Mouse (Mus musculus): ENCODE measurements around the gene Ep300.

Gene Ep300

DNA sequence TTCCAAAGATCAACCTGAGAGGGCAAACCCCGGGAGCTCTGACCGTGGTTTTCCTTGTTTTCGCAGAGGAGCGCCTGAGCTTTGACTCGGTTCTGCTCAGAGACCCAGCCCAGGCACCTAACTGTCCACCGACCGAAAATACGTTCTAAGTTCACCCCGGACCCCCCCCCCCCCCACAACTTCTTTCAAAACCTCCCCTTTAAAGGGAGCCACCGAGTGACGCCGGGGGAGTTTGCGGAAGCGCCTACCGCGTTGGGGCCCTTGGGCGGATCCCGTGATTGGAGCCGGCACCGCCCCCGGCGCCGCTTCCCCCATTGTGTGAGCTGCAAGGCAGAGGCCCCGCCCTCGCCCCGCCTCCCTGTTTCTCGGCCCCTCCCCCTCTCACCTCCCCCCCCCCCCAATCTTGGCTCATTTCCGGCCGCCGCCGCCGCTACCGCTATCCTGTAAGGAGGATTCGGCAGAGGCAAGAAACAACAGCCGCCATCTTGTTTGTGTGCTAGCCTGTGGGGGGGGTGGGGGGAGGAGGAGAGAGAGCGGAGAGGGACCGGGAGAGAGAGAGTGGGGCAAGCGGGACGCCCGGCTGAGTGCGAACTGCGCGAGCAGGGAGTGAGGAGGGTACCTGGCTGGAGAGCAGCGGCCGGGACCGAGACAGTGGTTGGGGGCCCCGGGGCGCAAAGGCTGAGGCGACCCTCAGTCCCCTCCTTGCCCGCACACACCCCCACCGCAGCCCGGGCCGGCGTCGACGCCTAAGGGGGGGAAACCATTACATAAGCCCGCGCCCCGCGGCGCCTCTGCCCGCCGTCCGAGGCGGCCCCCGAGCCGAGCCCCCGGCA, at the start of gene Ep300:
Gene Ep300, plus strand, starts transcription at position 439 of the 833 bp plus-strand sequence.
- DNase-seq, result peak; percentile 98

DNA sequence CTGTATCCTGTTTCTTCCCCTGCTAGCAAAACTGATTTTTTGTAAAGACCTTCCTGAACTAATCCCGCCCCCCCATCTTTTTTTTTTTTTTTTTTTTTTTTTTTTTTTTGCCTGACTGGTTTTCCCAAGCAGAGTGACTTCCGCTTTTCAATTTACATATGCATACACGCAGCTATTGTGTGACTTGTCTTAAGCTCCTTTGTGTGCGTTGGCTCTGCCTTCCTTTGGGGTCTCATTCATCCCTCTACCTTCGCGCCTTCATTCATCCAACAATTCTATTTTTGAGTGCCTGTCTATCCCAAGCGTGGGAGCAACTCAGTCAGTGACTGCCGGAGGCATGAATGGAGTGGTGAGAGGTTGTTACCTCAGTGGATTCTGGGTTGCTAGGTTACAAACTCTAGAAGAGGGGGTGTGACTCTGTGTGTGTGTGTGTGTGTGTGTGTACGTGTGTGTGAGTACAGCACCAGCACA, 49.2 kb upstream of the Ep300 start:
- DNase-seq, result no peak

DNA sequence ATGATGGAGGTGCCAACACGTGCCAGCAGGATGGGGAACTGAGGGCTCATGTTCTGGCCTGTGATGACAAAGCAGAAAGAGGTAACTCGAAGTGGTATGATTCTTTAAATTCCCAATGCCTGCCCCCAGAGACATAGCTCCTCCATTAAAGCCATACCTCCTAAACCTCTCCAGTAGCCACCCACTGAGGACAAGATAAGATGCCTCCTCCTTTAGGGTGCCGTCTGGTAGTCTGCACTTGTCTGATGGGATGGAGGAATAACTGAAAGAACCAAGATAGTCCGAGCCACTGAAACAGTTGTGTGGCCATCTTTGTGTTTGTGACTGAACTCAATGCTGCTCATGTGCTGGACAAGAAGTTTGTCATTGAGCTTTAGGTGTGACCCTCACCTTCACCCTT, 47.0 kb upstream of the Ep300 start:
- DNase-seq, result no peak

DNA sequence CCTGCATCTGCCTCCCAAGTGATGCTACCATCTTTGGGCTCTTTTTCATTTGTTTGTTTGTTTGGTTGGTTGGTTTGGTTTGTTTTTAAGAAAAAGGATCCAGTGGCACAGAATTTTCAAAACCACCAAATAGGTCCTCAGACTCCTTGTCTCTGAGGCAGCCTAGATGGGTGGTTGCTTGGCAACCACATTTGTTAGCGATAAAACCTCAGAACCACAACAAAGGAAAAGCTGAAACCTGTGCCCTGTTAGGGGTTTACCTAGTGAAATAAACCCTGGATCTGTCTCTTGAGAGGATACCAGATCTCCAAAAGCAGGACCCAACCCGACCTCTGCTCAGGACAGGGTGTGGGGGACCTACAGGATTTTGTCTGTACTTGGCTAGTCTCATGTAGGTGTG, 45.6 kb upstream of the Ep300 start:
- DNase-seq, result no peak

DNA sequence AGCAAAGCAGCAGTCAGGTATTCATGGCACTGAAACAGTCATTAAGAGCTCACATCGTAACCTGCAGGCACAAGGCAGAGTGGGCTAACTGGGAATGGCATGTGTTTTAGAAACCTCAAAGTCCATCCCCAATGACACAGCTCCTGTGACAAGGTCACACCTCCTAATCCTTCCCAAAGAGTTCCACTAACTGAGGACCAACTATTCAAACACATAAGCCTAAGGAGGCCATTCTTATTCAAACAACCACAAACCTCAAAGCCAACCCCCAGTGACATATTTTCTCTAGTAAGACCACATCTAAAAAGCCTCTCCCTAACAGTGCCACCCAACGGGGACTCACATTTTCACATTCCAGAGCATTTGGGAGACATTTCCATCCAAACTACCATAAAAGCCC, 40.2 kb upstream of the Ep300 start:
- no peak for DNase-seq

DNA sequence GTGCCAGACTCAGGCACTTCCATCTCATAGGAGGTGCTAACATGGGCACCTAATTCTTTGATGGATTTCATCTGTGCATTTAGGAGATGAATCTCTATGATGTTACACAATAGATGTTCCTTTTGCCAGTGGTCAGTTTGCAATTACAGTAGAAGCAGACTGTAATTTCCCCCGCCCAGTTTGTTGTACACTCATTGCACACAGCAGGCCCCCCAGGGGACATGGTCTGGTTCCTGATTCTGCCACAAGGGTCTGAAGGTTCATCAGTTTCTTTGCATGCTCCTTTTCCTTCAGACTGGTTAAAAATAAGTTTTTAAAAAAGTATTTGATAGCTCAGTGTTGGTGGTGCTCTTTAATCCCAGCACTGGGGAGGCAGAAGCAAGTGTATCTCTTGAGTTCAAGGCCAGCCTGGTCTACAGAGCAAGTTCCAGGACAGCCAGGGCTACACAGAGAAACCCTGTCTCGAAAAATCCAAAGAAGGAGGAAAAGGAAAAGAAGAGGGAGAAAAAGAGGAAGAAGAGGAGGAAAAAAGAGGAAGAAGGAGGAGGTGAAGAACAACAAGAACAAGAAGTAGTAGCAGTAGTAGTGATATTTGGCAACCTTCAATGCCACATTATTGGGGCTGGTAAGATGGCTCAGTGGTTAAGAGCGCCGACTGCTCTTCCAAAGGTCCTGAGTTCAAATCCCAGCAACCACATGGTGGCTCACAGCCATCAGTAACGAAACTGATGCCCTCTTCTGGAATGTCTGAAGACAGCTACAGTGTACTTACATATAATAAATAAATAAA, 39.6 kb upstream of the Ep300 start:
- no peak for DNase-seq

DNA sequence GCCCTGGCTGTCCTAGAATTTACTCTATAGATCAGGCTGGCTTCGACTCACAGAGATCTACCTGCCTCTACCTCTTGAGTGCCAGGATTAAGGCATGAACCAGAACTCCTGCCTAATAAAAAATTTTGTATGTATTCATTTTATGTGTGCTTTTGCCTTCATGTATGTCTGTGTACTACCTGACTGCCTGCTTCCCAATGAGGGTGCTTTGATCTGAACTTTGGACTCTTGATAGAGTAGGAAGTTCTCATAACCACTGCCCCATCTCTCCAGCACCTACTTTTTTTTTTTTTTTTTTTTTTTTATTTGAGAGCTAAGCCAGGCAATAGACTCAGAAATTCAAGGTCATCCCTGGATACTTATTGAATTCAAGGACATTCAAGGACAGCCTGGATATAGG, 31.7 kb upstream of the Ep300 start:
- DNase-seq, result no peak

DNA sequence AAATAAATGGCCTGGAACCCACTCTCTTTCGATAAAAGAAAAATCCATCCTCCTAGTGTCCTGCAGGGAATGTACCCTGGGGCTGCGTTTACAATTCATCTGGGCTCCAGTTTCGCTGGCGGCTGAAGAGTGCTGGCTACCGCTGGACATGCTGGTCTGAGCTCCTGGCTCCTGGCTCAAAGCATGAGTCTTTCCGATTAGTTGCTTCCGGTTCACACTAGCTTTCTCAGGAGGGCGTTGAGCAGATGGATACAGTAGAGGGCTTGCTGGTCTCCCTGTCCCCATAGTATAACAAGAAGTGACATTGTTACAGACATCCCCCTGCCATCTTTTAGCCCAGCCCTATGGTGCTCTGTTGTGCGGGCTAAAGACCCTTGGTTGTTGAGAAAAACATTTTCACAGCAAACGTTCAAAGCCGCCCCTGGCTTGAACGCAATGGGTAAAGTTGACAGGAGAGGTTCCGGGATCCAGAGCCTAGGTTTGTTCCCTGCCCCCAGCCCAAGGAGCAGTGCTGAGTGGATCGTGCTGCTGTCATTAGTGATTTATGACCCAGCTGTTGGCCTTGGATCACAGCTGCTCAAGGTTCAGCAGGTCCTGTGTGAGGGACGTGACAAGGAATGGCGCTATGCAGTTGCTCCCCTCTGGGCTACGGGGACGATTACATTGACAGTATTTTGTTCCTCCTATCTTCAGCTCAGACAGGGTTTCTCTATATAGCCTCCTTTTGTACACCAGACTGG, 30.4 kb upstream of the Ep300 start:
- DNase-seq, result no peak

DNA sequence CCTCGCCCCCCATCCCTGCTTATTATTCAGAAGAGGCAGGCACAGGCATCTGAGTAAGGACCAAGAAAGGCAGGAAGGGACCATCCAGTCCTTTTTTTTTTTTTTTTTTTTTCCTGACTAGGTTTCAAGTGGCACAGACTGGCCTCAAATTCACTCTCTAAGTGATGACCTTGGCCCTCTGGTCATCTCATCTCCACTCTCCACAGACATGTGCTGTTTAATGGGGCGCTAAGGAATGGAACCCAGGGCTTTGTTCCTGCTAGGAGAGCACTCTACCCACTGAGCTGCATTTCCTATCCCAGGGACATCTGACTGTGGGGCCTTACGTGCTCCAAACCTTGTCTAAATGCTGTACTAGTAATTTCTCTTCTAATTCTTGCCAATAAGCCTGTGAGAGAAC, 29.2 kb upstream of the Ep300 start:
- no peak for DNase-seq

DNA sequence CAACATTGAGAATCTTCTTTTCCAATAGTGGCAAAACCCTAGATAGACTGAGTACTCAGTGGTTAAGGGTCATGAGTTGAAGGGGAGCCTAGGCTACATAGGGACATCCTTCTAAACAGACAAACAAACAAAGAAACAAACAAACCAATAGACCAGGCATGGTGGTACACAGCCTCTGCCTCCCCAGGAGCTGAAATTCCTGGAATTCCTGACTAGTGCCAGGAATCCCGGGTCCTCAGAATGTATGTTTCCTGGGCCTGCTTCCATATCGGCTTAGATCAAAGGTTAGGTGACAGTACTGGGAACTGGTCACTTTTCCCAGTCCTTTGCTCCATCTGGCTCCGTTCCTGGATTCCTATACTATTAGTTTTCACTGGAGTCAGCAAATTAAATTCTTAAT, 23.6 kb upstream of the Ep300 start:
- no peak for DNase-seq

DNA sequence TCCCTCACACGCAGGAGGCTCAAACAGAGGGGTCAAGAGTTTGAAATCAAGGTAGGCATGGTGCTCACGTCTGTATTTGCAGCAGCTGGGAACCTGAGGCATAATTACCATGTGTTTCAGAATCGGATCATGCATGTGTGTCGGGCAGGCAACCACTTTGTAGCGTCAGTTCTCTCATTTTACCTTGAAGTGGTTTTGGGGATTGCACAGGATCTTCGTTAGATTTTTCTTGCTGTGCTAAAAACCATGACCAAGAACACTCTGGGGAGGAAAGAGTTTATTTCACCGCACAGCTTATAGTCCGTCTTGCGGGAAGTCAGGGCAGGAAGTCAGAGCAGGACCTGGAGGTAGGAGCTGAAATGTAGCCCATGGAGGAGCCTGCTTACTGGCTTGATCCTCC, 23.2 kb upstream of the Ep300 start:
- no peak for DNase-seq

DNA sequence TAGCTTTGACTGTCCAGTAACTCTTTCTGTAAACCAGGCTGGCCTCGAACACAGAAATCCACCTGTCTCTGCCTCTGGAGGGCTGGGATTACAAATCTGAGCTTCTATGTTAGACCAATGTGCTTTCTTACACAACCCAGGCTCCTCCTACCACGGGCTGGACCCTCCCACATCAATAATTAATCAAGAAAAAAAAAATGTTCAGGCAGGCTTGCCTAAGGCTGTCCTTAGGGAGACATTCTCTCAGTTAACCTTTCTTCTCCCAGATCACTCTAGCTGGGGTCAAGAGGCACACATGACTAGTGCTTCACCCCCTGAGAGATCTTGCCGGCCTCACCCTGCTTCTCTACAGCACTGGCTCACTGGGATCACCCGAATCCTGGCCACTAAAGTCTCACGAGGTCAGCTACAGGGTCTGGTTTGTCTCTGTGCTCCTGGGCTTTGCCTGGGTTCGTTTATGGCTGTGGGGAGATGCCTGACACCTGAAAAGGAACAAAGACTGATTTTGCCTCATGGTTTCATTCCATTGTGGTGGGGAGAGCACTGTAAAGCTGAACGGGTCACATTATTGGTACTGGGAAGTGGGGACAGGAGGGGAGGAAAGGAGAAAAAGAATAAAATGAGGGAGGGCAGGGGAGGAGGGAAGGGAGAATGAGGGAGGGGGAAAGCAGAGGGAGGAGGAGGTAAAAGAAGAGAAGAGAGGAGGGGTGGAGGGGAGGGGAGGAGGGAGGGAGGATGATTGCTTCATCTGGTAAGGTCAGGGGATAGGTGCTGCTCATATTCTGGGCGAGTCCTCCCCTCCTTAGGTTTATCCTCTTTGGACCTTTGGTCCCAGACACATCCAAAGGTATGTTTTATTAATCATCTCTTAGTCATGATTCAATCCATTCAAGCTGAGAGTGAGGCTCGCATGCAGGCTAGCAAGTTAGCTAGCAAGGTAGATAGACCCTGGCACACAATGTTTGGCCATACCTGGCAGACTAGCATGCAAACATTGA, 22.4 kb upstream of the Ep300 start:
- no peak for DNase-seq

DNA sequence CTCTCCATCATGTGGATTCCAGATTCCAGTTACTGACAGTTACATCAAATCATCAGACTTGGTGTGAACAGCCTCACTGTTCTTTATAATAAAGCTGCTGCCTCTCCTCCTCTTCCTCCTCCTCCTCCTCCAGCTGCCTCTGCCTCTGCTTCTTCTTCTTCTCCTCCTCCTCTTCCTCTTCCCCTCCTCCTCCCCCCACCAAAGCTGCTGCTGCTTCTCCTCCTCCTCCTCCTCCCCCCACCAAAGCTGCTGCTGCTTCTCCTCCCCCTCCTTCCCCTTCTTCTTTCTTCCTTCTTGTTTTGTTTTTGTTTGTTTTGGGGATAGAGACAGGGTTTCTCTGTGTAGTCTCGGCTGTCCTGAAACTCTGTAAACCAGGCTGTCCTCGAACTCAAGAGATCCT, 17.1 kb upstream of the Ep300 start:
- DNase-seq, result no peak

DNA sequence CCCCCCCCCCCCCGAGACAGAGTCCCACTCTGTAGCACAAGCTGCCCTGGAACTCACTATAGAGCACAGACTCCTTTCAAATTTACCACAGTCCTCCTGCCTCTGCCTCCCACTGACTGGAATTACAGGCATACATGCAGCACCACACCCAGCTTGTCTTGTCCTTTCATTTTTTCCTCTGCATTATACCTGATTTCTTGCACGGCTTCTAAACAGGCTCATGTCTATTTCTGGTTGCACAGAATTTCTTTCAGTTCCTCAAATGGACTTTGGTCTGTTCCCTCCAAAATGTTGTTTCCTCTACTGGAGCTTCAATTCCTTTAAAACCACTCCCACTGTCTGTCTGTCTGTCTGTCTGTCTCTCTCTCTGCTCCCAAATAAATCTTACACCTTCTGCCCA, 16.6 kb upstream of the Ep300 start:
- no peak for DNase-seq

DNA sequence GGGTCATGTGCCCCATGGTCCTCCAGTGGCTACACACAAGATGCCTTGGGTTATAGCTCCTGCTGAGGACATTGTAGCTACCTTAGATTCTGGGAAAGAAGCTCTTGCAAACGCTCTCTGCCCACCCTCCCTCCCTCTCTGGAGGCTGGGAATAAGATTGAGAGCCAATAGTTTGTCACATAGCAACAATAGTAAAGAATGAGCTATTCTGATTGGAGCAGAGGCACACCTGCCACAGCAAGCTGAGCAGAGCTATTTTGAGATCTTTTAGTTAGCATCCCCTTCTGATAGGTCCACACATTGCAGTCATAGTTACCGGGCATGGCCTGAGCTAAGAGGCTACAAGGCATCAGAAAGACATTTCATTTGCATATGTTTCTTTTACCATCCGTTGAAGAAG, 8.2 kb upstream of the Ep300 start:
- no peak for DNase-seq

DNA sequence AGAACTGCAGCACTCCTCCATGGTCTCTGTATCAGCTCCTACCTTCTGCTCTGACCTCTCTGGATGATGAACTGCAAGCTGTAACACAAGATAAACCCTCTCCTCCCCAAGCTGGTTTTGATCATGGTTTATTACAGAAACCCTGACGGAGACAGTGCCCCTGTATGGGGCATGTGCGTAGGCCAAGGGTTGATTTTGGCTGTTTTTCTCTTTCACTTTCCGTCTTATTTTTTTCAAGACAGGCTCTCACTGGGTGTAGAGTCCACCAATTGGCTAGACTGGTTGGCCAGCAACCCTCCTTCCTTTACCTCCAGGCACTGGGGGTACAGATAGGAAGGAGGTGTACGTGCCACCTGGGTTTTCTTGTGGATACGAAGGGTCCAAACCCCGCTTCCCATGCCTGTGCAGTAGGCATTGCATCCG, 7.4 kb upstream of the Ep300 start:
- DNase-seq, result peak; percentile 36

DNA sequence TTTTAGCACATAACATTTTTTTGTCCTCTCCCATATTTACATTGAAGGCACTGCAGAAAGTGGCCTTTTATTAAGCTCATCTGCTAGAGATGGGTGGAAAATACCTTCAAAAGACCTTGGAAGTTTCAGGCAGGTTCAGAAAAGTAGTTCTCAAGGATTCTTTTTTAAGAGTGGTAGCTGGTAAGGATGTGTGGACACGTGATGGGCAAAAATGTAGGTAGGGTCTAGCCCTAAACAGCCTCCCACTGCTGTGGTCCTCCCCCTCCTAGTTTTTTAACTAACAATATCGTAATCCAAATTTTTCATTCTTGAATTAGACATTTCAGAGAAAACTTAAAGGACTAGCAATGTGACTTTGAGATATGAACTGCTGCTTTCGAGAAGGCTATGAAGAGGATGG, 685 bp upstream of the Ep300 start:
- no peak for DNase-seq

DNA sequence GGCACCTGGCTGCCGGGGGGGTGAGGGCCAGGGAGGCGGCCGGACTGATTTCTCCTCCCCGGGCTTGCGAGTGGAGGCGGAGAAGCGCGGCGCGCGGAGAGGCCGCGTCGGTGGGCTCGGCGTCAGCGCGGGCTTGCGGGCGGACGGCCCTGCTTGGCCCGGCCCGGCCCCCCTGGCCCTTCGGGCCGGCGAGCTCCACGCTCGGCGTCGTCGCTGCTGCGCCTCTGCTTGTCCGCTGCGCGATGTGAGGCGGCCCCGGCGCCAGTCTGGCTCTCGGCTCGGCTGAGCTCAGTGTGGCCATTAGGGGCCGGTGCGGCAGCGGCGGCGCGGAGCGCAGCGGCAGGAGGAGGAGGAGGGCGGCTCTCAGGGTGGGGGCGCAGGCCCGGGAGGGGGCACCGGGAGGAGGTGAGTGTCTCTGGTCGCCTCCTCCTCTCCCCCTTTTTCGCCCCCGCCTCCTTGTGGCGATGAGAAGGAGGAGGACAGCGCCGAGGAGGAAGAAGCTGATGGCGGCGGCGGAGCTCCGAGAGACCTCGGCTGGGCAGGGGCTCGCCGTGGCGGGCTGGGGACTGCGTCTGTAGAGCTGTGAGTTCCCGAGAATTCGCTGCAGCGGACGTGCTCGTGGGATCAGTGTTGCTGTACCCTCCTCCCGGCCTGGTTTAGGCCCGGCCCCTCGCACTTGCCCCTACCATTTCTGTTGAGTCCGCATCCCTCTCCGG, 753 bp downstream of the Ep300 start:
- peak; percentile 89 for DNase-seq

DNA sequence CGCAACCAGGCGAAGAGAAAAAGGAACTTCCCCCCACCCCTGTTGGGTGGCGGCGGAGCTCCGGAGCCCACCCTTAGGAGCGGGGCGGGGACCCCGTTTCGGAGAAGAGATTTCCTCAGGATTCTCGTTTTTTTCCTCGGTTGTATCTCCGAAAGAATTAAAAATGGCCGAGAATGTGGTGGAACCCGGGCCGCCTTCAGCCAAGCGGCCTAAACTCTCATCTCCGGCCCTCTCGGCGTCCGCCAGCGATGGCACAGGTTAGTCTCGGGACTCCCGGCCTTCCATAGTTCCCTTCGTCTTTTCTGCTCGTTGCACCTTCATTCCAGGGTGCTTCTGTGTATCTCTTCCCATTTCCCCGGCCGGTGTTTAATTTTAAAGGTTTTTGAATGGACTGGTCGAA, 1.3 kb downstream of the Ep300 start:
- no peak for DNase-seq

DNA sequence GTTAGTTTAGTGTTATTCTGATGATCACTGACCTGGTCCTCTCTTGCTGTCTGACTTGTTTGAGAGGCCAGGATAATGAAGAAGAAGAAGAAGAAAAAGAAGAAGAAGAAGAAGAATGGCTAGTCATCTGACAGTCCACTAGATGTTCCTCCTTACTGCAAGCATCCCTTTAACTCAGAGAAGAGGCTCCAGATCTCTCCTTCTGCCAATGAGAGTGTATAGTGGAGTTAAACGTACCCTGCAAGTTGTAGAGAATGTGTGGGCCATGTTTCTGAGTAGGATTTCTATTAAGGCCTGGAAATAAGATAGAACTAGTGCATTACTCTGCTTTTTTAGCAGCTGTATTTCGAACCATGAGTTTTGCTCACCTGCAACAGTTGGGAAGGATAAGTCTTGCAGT, 2.5 kb downstream of the Ep300 start:
- DNase-seq, result no peak

DNA sequence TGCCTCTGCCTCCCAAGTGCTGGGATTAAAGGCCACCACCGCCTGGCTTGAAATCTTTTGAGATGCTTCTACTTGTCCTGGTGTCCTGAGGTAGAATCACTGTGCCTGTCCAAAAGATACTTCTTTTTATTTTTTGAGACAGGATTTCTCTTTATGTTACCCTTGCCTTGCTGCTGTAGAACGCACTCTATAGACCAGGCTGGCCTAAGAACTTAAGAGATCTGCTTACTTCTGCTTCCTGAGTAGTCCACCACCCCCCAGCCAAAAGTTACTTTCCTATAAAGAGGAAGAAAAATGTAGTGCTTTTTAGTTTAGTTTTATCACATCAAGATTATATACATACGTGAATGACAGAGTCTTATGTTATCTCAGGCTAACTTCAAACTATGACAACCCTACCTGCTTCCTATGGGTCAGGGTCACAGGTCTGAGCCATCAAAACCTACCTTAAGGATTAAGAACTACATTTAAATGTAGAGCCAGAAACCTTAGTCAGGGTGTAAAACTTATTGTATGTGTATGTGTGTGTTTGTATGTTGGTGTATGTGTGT, 9.1 kb downstream of the Ep300 start:
- DNase-seq, result no peak

Measured in liver (tissue).